Mouse (Mus musculus) heart, postnatal 0 days (tissue): Measurements from ENCODE around the gene Efcab9. TPM values are rescaled to one million over a fixed set of nuclear protein-coding genes. Genes with fewer than 3 reads are reported as not detected.
"Not testable (repeated sequence)": the region's sequence is repeated elsewhere in the genome, so short reads cannot be mapped to it uniquely, and the experiment has no call there.

Experiments used
- ATAC-seq: fragments of 200-750 bp; cut with Nextera tagmentation; 2 replicates; pipeline ENCODE4 v1.8.0; 2017; ENCODE audit warnings: low read depth, moderate number of reproducible peaks, moderate library complexity; ENCODE audit not compliant: insufficient read depth
- DNase-seq: peaks from one replicate; pipeline ENCODE4 v3.0.0-alpha.2; 2016; ENCODE audit warnings: low spot score
- H3K27ac ChIP-seq: fragments of 300-500 bp; sonication (generic); 2 replicates; pipeline ENCODE4 v1.5.1; 2014; ENCODE audit warnings: low read depth, mild to moderate bottlenecking
- H3K27me3 ChIP-seq: fragments of 300-500 bp; sonication (generic); 2 replicates; pipeline ENCODE4 v1.6.1; 2014; ENCODE audit warnings: low read length, mixed read lengths; ENCODE audit not compliant: control insufficient read depth, insufficient read depth
- H3K36me3 ChIP-seq: fragments of 300-500 bp; sonication (generic); replicated peaks from 2 replicates; pipeline ENCODE4 v1.6.1; 2014; ENCODE audit warnings: low read length, mixed read lengths; ENCODE audit not compliant: control insufficient read depth, insufficient read depth
- H3K4me1 ChIP-seq: fragments of 300-500 bp; sonication (generic); 2 replicates; pipeline ENCODE4 v1.6.1; 2014; ENCODE audit warnings: antibody characterized with exemption; ENCODE audit not compliant: control insufficient read depth, insufficient read depth
- H3K4me2 ChIP-seq: fragments of 300-500 bp; sonication (generic); 2 replicates; pipeline ENCODE4 v1.6.1; 2014; ENCODE audit warnings: low read depth, mild to moderate bottlenecking, low read length, moderate library complexity
- H3K4me3 ChIP-seq: fragments of 300-500 bp; sonication (generic); 2 replicates; pipeline ENCODE4 v1.5.1; 2014; ENCODE audit warnings: low read depth, low read length
- H3K9ac ChIP-seq: fragments of 300-500 bp; sonication (generic); replicated peaks from 2 replicates; pipeline ENCODE4 v1.6.1; 2014; ENCODE audit warnings: low read depth, low read length, mixed read lengths
- H3K9me3 ChIP-seq: fragments of 300-500 bp; sonication (generic); replicated peaks from 2 replicates; pipeline ENCODE4 v1.6.1; 2016; ENCODE audit warnings: low read length; ENCODE audit not compliant: control insufficient read depth
- CTCF ChIP-seq: IDR thresholded peaks from 2 replicates; pipeline ENCODE4 v1.5.1; 2016; ENCODE audit warnings: antibody characterized with exemption, control low read depth, low read depth
- EP300 ChIP-seq: IDR thresholded peaks from 2 replicates; pipeline ENCODE4 v1.6.1; 2016; ENCODE audit warnings: antibody characterized with exemption, low read depth
- WGBS: fragments of 180-500 bp; shearing (Covaris S2); extraction: QIAGEN DNeasy Blood & Tissue Kit; methylation state at CpG from one replicate; pipeline ENCODE4 v1.1.7; 2014; 5-methylcytosine and 5-hydroxymethylcytosine counted together
- polyA plus RNA-seq: library from polyadenylated mRNA; unstranded; fragments of >200 nt; fragmentation: Nextera tagmentation; extraction: Ambion mirVana; gene quantifications from 2 replicates; pipeline ENCODE4 v1.2.1, GENCODE M21; 2015
- total RNA-seq: library from RNA; depleted of rRNA; stranded (reverse); fragments of >200 nt; gene quantifications from 2 replicates; pipeline ENCODE4 v1.2.3, GENCODE M21; 2014; ENCODE audit warnings: low replicate concordance

Efcab9 gene
- total and polyA plus RNA-seq, 2 experiments from 2014 or later = 0.18 TPM; not detected in 1

DNA sequence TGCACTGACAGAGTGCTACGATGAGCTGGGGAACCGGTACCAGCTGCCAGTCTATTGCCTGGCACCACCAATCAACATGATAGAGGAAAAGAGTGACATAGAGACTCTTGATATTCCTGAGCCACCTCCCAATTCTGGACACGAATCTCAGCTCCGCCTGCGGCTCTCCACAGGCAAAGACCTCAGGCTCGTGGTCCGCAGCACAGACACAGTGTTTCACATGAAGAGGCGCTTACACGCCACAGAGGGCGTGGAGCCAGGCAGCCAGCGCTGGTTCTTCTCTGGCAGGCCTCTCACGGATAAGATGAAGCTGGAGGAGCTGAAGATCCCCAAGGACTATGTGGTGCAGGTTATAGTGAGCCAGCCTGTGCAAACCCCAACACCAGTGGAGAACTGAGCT is 15.8 kb downstream of the Efcab9 start:
- H3K27me3 ChIP-seq = no peaks in the 10 kb centered on the region

DNA sequence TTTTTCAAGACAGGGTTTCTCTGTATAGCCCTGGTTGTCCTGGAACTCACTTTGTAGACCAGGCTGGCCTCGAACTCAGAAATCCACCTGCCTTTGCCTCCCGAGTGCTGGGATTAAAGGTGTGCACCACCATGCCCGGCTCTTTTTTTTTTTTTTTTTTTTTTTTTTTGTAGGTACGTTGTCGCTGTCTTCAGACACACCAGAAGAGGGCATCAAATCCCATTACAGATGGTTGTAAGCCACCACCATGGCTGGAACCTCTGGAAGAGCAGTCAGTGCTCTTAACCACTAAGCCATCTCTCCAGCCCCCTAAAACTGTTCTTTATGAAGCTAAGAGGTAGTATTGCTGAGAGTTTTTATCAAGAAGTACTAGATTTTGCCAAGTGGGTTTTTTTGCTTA is 17.0 kb downstream of the Efcab9 start:
- not testable (repeated sequence) for DNase-seq, H3K9ac ChIP-seq, H3K4me2 ChIP-seq, H3K9me3 ChIP-seq, H3K36me3 ChIP-seq, ATAC-seq, H3K27ac ChIP-seq, H3K4me1 ChIP-seq, H3K27me3 ChIP-seq, H3K4me3 ChIP-seq
- WGBS = 91% methylated on average over 5 of the region's 5 CpGs

More for the DNA sequence above, 15.8 kb downstream of the Efcab9 start:
- no peak for ATAC-seq
- peaks cover 8% of the 10 kb centered on the region for H3K36me3 ChIP-seq
- no peak for DNase-seq
- H3K4me2 ChIP-seq = no peak overlapping the region
- 82% methylated on average over 12 of the region's 12 CpGs for WGBS
- TF ChIP-seq CTCF (no peak), EP300 (no peak)
- no peak overlapping the region for H3K4me3 ChIP-seq
- H3K9me3 ChIP-seq = no peaks in the 10 kb centered on the region
- H3K27ac ChIP-seq = no peak overlapping the region
- no peak overlapping the region for H3K9ac ChIP-seq
- no peaks in the 10 kb centered on the region for H3K4me1 ChIP-seq

DNA sequence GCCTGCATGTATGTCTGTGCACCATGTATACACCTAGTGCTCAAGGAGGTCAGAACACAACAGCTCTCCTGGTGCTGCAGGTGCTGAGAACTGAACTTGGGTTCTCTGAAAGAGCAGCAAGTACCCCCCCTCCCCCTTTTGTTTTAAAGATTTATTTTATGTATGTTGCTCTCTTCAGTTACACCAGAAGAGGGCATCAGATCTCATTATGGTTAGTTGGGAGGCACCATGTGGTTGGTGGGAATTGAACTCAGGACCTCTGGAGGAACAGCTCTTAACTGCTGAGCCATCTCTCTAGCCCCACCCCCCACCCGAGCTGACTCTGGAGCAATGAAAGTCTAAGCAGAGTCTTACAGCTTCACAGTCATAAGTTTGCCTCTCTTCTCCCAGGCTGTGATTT is 21.0 kb downstream of the Efcab9 start:
- no peak for DNase-seq
- 86% methylated on average over 1 of the region's 1 CpGs for WGBS
- ATAC-seq = no peak
- H3K9me3 ChIP-seq = no peaks in the 10 kb centered on the region
- no peak overlapping the region for H3K9ac ChIP-seq
- H3K4me3 ChIP-seq = no peak overlapping the region
- TF ChIP-seq EP300 (no peak), CTCF (no peak)
- no peak overlapping the region for H3K27ac ChIP-seq
- H3K27me3 ChIP-seq = no peaks in the 10 kb centered on the region
- no peaks in the 10 kb centered on the region for H3K4me1 ChIP-seq
- no peak overlapping the region for H3K4me2 ChIP-seq
- no peaks in the 10 kb centered on the region for H3K36me3 ChIP-seq

DNA sequence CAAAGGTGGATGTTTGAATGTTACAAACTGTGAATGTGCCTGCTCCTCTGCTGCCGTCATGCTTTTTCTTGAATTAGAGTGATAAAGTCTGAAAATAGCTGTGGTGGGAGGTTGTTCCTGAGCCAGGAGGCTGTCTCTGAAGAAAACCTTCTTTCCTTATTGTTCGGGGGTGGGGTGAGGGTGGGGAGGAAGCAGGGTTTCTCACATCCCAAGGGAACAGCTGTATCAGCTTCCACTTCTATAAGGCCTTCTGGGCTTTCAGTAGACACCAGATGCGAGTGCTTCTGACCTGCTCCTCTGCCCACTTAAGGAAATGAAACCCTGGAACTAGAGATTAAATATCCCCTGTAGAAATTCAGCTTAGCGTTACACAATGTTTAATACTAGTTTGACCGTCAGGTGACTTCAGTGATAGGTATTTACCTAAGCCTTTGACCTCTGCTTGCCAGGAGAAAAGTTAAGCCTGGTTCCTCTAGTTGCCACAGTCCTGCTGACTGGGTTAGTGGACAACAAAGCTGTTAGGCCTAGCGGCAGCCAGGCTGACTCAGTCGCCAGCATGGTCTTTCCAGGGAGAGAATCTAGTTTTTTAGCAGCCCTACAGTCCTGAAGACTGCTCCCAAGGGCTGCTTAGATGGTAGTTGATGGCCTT is 26.7 kb downstream of the Efcab9 start:
- ATAC-seq = no peak
- Histone ChIP-seq H3K27ac (peak overlapping the region; percentile 20; the same call in 1 of the 2 replicates), H3K9ac (no peak overlapping the region), H3K4me3 (no peak overlapping the region), H3K27me3 (no peaks in the 10 kb centered on the region), H3K9me3 (no peaks in the 10 kb centered on the region), H3K4me2 (peak overlapping the region; percentile 15; the same call in 1 of the 2 replicates), H3K36me3 (0 out of 2 replicates have a peak, but pooled peaks cover under 1% of the 10 kb centered on the region), H3K4me1 (no peaks in the 10 kb centered on the region; the same call in 1 of the 2 replicates)
- no peak for DNase-seq
- 54% methylated on average over 7 of the region's 7 CpGs for WGBS
- TF ChIP-seq CTCF = no peak
- no peak for TF ChIP-seq EP300

- Histone ChIP-seq H3K27ac (no peak overlapping the region), H3K9me3 (no peaks in the 10 kb centered on the region), H3K4me3 (no peak overlapping the region), H3K27me3 (no peaks in the 10 kb centered on the region), H3K4me2 (no peak overlapping the region), H3K9ac (no peak overlapping the region), H3K36me3 (0 out of 2 replicates have a peak, but pooled peaks cover 5% of the 10 kb centered on the region), H3K4me1 (no peaks in the 10 kb centered on the region; the same call in 1 of the 2 replicates)
- ATAC-seq = no peak
- no peak for TF ChIP-seq CTCF
- TF ChIP-seq EP300 = no peak
- no peak for DNase-seq
- WGBS = 93% methylated on average over 2 of the region's 2 CpGs
Observed at GRCm38 (mm10) chr11:32503711-32504110, 28.2 kb downstream of the Efcab9 start.

- DNase-seq (no peak), ATAC-seq (no peak)
- H3K4me1 ChIP-seq = no peaks in the 10 kb centered on the region; the same call in 1 of the 2 replicates
- TF ChIP-seq EP300 = no peak
- TF ChIP-seq CTCF = peak; percentile 19; the same call in 1 of the 2 replicates
- no peak overlapping the region for H3K9ac ChIP-seq
- H3K36me3 ChIP-seq = 0 out of 2 replicates have a peak, but pooled peaks cover 5% of the 10 kb centered on the region
- 90% methylated on average over 4 of the region's 4 CpGs for WGBS
- H3K4me3 ChIP-seq = no peak overlapping the region
- no peaks in the 10 kb centered on the region for H3K9me3 ChIP-seq
- H3K27me3 ChIP-seq = no peaks in the 10 kb centered on the region
- no peak overlapping the region for H3K4me2 ChIP-seq
- H3K27ac ChIP-seq = no peak overlapping the region
Observed at GRCm38 (mm10) chr11:32499931-32500330, 31.9 kb downstream of the Efcab9 start.
